Comparison of ENCODE assay signal across 10 mouse cellular contexts in genomic region chrX:134297195-134297594, GRCm38 (mm10). TPM values are rescaled to one million over a fixed set of nuclear protein-coding genes. Genes with fewer than 3 reads are reported as not detected.
DNase-seq lines count a peak whose midpoint lies in the region; ATAC-seq and TF ChIP-seq lines count a peak whose summit lies in the region.
"Had no signal": no experiment of that assay in that cellular context is flagged by ENCODE, and none has a peak within 500 bp of the region (broad histone marks: within the 10 kb centered on the region; RNA-seq: fewer than 3 reads in every experiment).

No protein-coding gene starts in this region.

- ATAC-seq in forebrain, embryonic 14.5 days, result peak; percentile 27; the same call in 1 of the 2 replicates
- ATAC-seq in midbrain, embryonic 14.5 days (ENCODE audit: low FRiP score, low TSS enrichment), result no peak

- peak overlapping the region; percentile 74 for H3K9ac ChIP-seq in forebrain, embryonic 14.5 days (ENCODE audit: low read length)
- H3K9ac ChIP-seq in midbrain, embryonic 14.5 days (replicated peaks; ENCODE audit: low read length), result peak overlapping the region; percentile 62

- no peaks in the 10 kb centered on the region for H3K9me3 ChIP-seq in forebrain, embryonic 14.5 days (replicated peaks; ENCODE audit: control insufficient read depth, low read length)
- H3K9me3 ChIP-seq in midbrain, embryonic 14.5 days (ENCODE audit: control insufficient read depth, low read length), result no peaks in the 10 kb centered on the region

- peak overlapping the region; percentile 52 for H3K4me2 ChIP-seq in forebrain, embryonic 14.5 days (ENCODE audit: low read length)
- H3K4me2 ChIP-seq in midbrain, embryonic 14.5 days (ENCODE audit: low read length), result peak overlapping the region; percentile 56

- no peaks in the 10 kb centered on the region for H3K4me1 ChIP-seq in kidney, adult 2 months (ENCODE audit: control insufficient read depth, insufficient read depth, low read length)
- 0 out of 2 replicates have a peak, but pooled peaks cover 3% of the 10 kb centered on the region for H3K4me1 ChIP-seq in forebrain, embryonic 14.5 days (ENCODE audit: control insufficient read depth, insufficient read depth, low read length)
- 0 out of 2 replicates have a peak, but pooled peaks cover 5% of the 10 kb centered on the region for H3K4me1 ChIP-seq in midbrain, embryonic 14.5 days (ENCODE audit: control insufficient read depth, insufficient read depth, low read length)

- H3K27me3 ChIP-seq in kidney, adult 2 months (replicated peaks; ENCODE audit: control insufficient read depth, insufficient read depth, low read length), result no peaks in the 10 kb centered on the region
- no peaks in the 10 kb centered on the region for H3K27me3 ChIP-seq in forebrain, embryonic 14.5 days (replicated peaks; ENCODE audit: control insufficient read depth, insufficient read depth, low read length)
- no peaks in the 10 kb centered on the region for H3K27me3 ChIP-seq in midbrain, embryonic 14.5 days (ENCODE audit: control insufficient read depth, insufficient read depth, low read length)

- 49% methylated on average over 4 of the region's 4 CpGs for WGBS in kidney, adult 2 months
- WGBS in forebrain, embryonic 14.5 days, result 40% methylated on average over 4 of the region's 4 CpGs
- 39% methylated on average over 4 of the region's 4 CpGs for WGBS in midbrain, embryonic 14.5 days

- TF ChIP-seq CTCF in kidney, adult 2 months (conservative IDR thresholded peaks at IDR 0.05; ENCODE audit: insufficient read depth, insufficient read length, low read depth, low read length), result no peak

- DNase-seq in kidney, adult 2 months, result no peak
- DNase-seq in kidney, adult 18-20 months, result no peak
- peak; percentile 15 for DNase-seq in cerebellum, adult 8-10 months
- peak; percentile 30 for DNase-seq in forebrain, embryonic 14.5 days (ENCODE audit: low spot score)
- peak; percentile 25 for DNase-seq in midbrain, embryonic 14.5 days
- DNase-seq in spleen, postnatal 4 days (ENCODE audit: low spot score in 2 of 2), result no peak
- no peak for DNase-seq in ovary, postnatal 14 days (ENCODE audit: low spot score)
- no peak for DNase-seq in adrenal gland, postnatal 10 days
- DNase-seq: heart, adult 2 months; lung, adult 2 months had no signal

- H3K4me3 ChIP-seq in kidney, adult 2 months (ENCODE audit: insufficient read depth, low read depth, low read length), result no peak overlapping the region
- H3K4me3 ChIP-seq in forebrain, embryonic 14.5 days (ENCODE audit: low read depth, low read length), result peak overlapping the region; percentile 48
- peak overlapping the region; percentile 45 for H3K4me3 ChIP-seq in midbrain, embryonic 14.5 days (replicated peaks; ENCODE audit: low read depth, low read length)

- no peak for TF ChIP-seq POLR2A in kidney, adult 2 months (IDR thresholded peaks at IDR 0.05; ENCODE audit: low read depth, low read length)

- H3K36me3 ChIP-seq in kidney, adult 2 months (ENCODE audit: control insufficient read depth, insufficient read depth, low read length), result no peaks in the 10 kb centered on the region
- no peaks in the 10 kb centered on the region for H3K36me3 ChIP-seq in forebrain, embryonic 14.5 days (ENCODE audit: control insufficient read depth, insufficient read depth, low read length)
- H3K36me3 ChIP-seq in midbrain, embryonic 14.5 days (ENCODE audit: control insufficient read depth, insufficient read depth, low read length), result no peaks in the 10 kb centered on the region

- peak overlapping the region; percentile 9; the same call in 1 of the 2 replicates for H3K27ac ChIP-seq in kidney, adult 2 months (ENCODE audit: insufficient read depth, low read depth, low read length)
- H3K27ac ChIP-seq in forebrain, embryonic 14.5 days (ENCODE audit: low read depth, low read length), result no peak overlapping the region
- peak overlapping the region; percentile 85 for H3K27ac ChIP-seq in midbrain, embryonic 14.5 days (replicated peaks; ENCODE audit: low read depth, low read length)
- H3K27ac ChIP-seq: heart, adult 2 months had no signal

RNA-seq across cellular contexts. Expression of gene Tmem35a, which starts 2.2 kb away (rescaled TPM):
- polyA plus RNA-seq in kidney, adult 2 months (2012; rRNA removed), result 3.8 and 4.8 TPM in 2 replicates
- 78.0 and 95.9 TPM in 2 replicates for polyA plus RNA-seq in forebrain, embryonic 14.5 days (2014; fragmentation: Nextera tagmentation; extraction: Ambion mirVana)
- polyA plus RNA-seq in midbrain, embryonic 14.5 days (2014; fragmentation: Nextera tagmentation; extraction: Ambion mirVana), result 91.3 and 91.7 TPM in 2 replicates
- 100 to 1,000 TPM in 1 of 2 experiments, 10 to 100 TPM in 1; 71.2 to 120 TPM for total RNA-seq in adrenal gland, postnatal 10 days (2021)

RNA-seq across cellular contexts. Expression of gene Cenpi, which starts 10.7 kb away (rescaled TPM):
- polyA plus RNA-seq in kidney, adult 2 months (2012; rRNA removed), result 0.09 and 0.23 TPM in 2 replicates
- 17.4 and 18.9 TPM in 2 replicates for polyA plus RNA-seq in forebrain, embryonic 14.5 days (2014; fragmentation: Nextera tagmentation; extraction: Ambion mirVana)
- 5.7 and 8.6 TPM in 2 replicates for polyA plus RNA-seq in midbrain, embryonic 14.5 days (2014; fragmentation: Nextera tagmentation; extraction: Ambion mirVana)
- 1 to 10 TPM; 4.8 to 8.3 TPM for total RNA-seq in adrenal gland, postnatal 10 days (2021)

RNA-seq across cellular contexts. Expression of gene Trmt2b, which starts 20.4 kb away (rescaled TPM):
- 18.1 and 20.1 TPM in 2 replicates for polyA plus RNA-seq in kidney, adult 2 months (2012; rRNA removed)
- 8.7 and 9.3 TPM in 2 replicates for polyA plus RNA-seq in forebrain, embryonic 14.5 days (2014; fragmentation: Nextera tagmentation; extraction: Ambion mirVana)
- 3.2 and 5.9 TPM in 2 replicates for polyA plus RNA-seq in midbrain, embryonic 14.5 days (2014; fragmentation: Nextera tagmentation; extraction: Ambion mirVana)
- 10 to 100 TPM; 31.2 to 35.7 TPM for total RNA-seq in adrenal gland, postnatal 10 days (2021)

Comparison
In these comparisons a context has a peak if more than half of its experiments do, and no peak if none do; other contexts are left out.
1. DNase-seq: peak in cerebellum, adult 8-10 months (single experiment), forebrain, embryonic 14.5 days (single experiment) and midbrain, embryonic 14.5 days (single experiment); none in kidney, adult 2 months (single experiment), kidney, adult 18-20 months (single experiment), spleen, postnatal 4 days (0 of 2), ovary, postnatal 14 days (single experiment) and adrenal gland, postnatal 10 days (single experiment).
2. RNA of gene Tmem35a, which starts 2.2 kb away (polyA plus RNA-seq): 91.3 to 91.7 TPM in midbrain, embryonic 14.5 days and 78.0 to 95.9 TPM in forebrain, embryonic 14.5 days; 3.8 to 4.8 TPM in kidney, adult 2 months; every median in the first group is over 10 times any median in the second.